Mouse (Mus musculus) urinary bladder, adult 2 months (tissue): ENCODE results near the gene Eme2. TPM values are rescaled to one million over a fixed set of nuclear protein-coding genes. Genes with fewer than 3 reads are reported as not detected.
A peak's percentile ranks its signal among the peaks of the same experiment; 100 is the strongest.

Experiments used
- DNase-seq: peaks from one replicate; pipeline ENCODE4 v3.0.0; 2022; ENCODE audit warnings: low spot score
- polyA plus RNA-seq: library from polyadenylated mRNA; depleted of rRNA; stranded (reverse); fragments of >200 nt; gene quantifications from 2 replicates; pipeline ENCODE4 v1.2.3, GENCODE M21; 2012

Gene Eme2
- polyA plus RNA-seq, 1 experiment = 40.0 TPM

- DNase-seq = no peak
Observed at GRCm38 (mm10) chr17:24874989-24875388, 19.9 kb downstream of the Eme2 start.

- DNase-seq = no peak
Observed at GRCm38 (mm10) chr17:24874405-24874745, 20.5 kb downstream of the Eme2 start.

- DNase-seq = no peak
Observed at GRCm38 (mm10) chr17:24873695-24874404, 21.0 kb downstream of the Eme2 start.

DNA sequence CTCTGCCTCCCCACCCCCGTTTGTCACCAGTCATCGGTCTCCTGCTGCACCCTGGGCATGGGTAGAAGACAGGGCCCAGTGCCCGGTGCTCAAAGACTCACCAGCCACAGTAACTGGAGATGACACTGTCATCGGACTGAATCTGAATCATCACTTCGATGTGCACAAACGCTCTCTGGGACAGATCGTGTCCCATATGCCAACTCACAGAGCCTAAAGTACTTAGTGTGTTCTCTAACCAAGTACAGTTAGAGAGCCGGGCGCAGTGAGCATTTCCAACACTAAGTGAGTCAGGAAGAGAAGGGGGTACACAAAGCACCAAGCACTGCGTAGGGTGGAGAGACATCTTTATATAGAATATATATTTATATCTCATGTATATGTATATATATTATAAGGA lies 27.0 kb downstream of the Eme2 start:
- no peak for DNase-seq

- DNase-seq = no peak
Observed at GRCm38 (mm10) chr17:24865776-24866175, 29.1 kb downstream of the Eme2 start, which contains the start of gene Igfals. Gene Igfals, plus strand, starts transcription at chr17:24865997.

DNA sequence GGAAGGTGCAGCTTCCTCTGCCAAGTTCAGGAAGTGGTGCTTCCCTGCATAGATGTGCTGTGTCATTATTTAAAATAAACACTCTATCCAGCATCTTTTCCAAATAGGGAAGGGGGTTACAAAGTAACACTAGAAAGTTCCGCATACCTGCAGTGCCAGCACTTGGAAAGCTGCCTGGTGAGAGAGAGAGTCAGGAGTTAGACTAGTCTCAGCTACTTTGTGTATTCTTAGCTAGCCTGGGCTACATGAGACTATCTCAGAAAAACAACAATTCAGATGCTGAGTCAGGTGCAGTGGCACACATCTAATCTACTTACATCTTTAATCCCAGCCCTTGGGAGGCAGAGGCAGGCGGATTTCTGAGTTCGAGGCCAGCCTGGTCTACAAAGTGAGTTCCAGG lies 33.1 kb downstream of the Eme2 start:
- no peak for DNase-seq

- no peak for DNase-seq
Observed at GRCm38 (mm10) chr17:24860076-24860475, 34.8 kb downstream of the Eme2 start.

DNA sequence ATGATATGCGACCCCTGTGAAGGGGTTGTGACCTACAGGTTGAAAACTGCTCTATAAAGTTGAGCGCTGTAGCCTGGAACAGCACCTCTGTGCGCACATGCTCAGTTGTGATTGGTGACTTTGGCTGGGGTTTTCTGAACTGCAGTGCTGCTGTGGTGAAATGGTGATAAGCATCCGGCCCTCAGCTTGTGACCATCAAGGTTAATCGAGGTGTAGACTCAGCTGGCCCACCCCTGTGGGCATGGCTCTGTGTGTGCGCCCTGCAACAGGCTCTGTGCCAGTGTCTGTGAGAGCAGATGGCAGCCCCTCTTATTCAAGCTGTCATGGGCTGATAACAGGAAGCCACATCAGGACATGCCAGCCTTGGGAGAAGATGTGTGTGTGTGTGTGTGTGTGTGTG lies 35.9 kb downstream of the Eme2 start:
- no peak for DNase-seq

- no peak for DNase-seq
Observed at GRCm38 (mm10) chr17:24857831-24858470, 36.9 kb downstream of the Eme2 start.

GRCm38 (mm10) chr17:24856589-24856988 lies 38.3 kb downstream of the Eme2 start:
- DNase-seq = no peak

GRCm38 (mm10) chr17:24855838-24856464 lies 38.9 kb downstream of the Eme2 start:
- no peak for DNase-seq

DNA sequence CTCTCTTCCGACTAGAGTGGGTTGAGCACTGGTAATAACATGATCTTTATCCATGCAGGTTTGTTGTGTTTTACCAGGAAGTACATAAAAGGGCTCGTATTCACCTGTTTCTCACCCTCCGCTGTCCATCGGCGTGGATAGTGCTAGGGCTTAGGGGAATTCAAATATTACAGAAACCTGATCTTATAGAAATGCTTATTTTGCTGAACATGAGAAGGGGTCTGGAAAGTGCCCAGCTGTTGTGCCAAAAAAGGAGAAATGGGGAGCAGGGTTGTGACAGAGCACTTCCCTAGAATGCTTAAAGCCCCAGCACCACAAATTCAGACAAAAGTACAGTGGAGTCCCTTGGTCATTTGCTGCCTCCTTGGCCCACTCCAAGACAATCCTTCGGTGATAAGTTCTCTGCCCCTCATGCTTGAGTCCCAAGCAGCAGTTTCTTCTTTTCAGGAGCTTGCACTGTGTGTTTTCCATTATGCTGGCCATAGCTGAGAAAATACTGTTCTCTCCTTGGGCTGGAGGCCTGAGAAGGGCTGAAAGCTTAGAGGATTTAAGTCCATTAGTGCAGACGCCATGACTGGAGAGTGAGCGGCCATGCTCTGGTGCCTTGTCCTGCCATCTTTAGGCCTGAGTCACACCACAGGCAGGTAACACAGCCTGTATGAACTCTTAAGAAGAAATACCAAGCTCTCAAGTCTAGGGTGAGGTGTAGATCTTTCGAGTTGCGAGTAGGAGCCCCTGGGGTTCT lies 43.3 kb downstream of the Eme2 start:
- DNase-seq = no peak

DNA sequence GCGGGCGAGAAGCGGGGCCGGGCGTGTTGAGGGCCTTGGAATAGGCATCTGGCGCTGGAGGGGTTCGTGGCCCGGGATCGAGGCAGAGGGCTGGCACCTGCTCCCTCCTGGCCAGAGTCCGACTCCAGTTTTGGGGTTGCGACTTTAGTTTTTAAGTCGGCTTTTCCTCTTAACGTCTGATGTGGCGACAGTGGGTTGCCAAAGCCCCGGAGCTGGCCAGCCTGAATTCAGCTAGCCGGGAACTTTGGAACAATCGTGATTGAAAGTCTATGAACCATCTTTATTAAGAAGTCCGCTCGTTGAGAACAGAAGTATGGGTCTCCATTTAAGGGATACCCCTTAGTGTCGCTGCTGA lies 44.1 kb downstream of the Eme2 start:
- no peak for DNase-seq

DNA sequence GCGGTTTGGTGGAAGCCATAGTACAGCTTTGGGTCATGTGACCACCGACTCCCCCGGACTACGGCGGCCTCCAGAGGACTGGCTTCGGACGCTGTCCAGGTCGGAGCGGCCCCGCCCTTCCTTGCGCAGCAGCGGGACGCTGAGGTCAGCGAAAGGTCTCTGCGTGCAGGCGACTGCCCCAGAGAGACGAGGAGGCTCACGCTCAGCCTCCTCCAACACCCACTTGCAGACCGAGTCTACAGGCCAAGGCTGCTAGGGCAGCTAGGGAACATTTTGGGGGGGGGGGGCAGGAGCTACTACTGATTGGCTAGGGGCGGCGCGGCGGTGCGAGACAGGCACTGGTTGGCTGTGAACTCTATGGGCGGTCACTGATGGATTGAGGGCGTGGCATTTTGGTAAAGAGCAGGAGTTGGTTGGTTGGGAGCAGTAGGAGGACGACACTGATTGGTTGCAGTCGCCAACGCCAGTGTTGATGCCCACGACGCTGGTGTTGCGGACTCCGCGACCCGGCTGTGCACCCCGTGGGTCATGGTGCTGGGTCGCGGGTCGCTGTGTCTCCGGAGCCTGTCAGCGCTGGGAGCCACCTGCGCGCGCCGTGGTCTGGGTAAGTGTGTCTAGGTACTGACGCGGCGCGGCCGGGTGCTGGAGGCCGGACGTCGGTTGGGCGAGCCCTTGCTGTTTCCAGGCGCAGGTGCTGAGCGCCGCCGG lies 44.7 kb downstream of the Eme2 start, which contains the start of gene Fahd1:
TSS of gene Fahd1 (minus strand) at position 300 of the 708 bp plus-strand sequence.
- DNase-seq = peak; percentile 95

GRCm38 (mm10) chr17:24849733-24850064 lies 45.2 kb downstream of the Eme2 start:
- no peak for DNase-seq

DNA sequence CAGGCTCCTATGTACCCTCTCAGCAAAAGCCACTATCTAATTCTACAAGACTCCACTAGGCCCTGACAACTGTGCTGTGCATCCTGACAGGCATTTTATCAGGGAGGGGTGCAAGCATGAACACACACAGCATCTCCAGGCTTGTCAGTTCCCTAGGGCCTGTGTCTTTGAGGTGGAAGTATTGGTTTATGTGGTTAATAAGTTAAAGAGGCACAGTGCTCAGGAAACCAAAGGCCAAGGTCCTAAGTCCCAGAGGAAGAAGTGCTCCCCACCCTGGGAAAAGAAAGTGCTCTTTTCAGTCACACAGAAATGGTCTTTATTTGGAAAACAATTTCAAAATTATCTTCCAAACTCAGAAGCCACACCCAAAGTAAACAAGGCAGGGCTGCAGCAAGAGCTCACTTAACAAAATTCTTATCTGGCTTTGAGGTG lies 46.3 kb downstream of the Eme2 start:
- no peak for DNase-seq

- no peak for DNase-seq
Observed at GRCm38 (mm10) chr17:24847386-24847785, 47.5 kb downstream of the Eme2 start.

- DNase-seq = no peak
Observed at GRCm38 (mm10) chr17:24844525-24844924, 50.4 kb downstream of the Eme2 start.

DNA sequence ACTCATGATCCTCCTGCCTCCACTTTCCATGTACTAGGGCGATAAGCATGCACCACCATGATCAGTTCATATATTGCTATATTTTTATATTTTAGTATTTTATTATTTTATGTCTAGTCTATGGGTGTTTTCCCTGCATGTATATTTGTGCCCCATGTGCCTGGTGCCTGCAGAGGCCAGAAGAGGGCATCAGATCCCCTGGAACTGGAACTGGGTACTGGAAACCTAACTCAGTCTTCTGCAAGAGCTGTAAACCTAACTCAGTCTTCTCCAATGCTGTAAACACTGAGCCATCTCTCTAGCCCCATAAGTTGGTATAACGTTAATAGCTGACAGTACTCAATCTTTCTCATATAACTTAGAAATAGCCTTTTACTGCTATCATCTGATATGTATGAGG lies 52.3 kb downstream of the Eme2 start:
- DNase-seq = no peak

GRCm38 (mm10) chr17:24841133-24841532 lies 53.8 kb downstream of the Eme2 start:
- no peak for DNase-seq

DNA sequence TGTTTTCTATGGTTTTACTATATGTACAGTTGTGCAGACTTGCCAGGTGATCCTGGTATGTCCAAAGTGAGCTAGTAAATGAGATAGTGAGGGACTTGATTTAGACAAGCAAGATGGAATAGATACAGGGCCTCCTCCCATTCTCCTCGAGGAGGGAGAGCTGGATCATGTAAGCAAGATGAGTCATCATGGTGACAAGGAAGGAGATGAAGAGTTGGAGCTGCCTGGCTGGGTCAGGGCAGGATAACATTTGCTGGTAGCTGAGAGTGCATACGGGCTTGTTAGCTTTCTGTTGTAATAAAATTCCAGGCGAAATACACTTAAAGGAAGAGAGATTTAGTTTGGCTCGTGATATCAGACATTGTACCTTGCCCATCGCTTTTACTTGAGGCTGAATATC lies 54.5 kb downstream of the Eme2 start:
- DNase-seq = no peak

GRCm38 (mm10) chr17:24839842-24840241 lies 55.0 kb downstream of the Eme2 start, which contains the start of gene Hagh:
Gene Hagh, plus strand, starts transcription at chr17:24840143.
- peak; percentile 49 for DNase-seq
